Mouse (Mus musculus) neural tube, embryonic 15.5 days (tissue): ENCODE measurements around the gene Dock7. TPM values are rescaled to one million over a fixed set of nuclear protein-coding genes. Genes with fewer than 3 reads are reported as not detected.

Experiments used
- ATAC-seq: fragments of 200-750 bp; cut with Nextera tagmentation; 2 replicates; pipeline ENCODE4 v1.8.0; 2017; ENCODE audit warnings: mild to moderate bottlenecking, moderate TSS enrichment, moderate library complexity; ENCODE audit not compliant: low FRiP score
- H3K27ac ChIP-seq: fragments of 300-500 bp; sonication (generic); replicated peaks from 2 replicates; pipeline ENCODE4 v1.5.1; 2015; ENCODE audit warnings: mild to moderate bottlenecking, inconsistent platforms
- H3K27me3 ChIP-seq: fragments of 300-500 bp; sonication (generic); replicated peaks from 2 replicates; pipeline ENCODE4 v1.6.1; 2015; ENCODE audit warnings: inconsistent platforms
- H3K36me3 ChIP-seq: fragments of 300-500 bp; sonication (generic); 2 replicates; pipeline ENCODE4 v1.6.1; 2015; ENCODE audit warnings: inconsistent platforms
- H3K4me1 ChIP-seq: fragments of 300-500 bp; sonication (generic); 2 replicates; pipeline ENCODE4 v1.6.1; 2015; ENCODE audit warnings: inconsistent platforms
- H3K4me2 ChIP-seq: fragments of 300-500 bp; sonication (generic); 2 replicates; pipeline ENCODE4 v1.6.1; 2015; ENCODE audit warnings: inconsistent platforms, mild to moderate bottlenecking, moderate library complexity
- H3K4me3 ChIP-seq: fragments of 300-500 bp; sonication (generic); replicated peaks from 2 replicates; pipeline ENCODE4 v1.5.1; 2015; ENCODE audit warnings: mild to moderate bottlenecking, inconsistent platforms
- H3K9ac ChIP-seq: fragments of 300-500 bp; sonication (generic); replicated peaks from 2 replicates; pipeline ENCODE4 v1.6.1; 2015; ENCODE audit warnings: mild to moderate bottlenecking, inconsistent platforms
- H3K9me3 ChIP-seq: fragments of 300-500 bp; sonication (generic); replicated peaks from 2 replicates; pipeline ENCODE4 v1.6.1; 2016; ENCODE audit warnings: inconsistent platforms
- WGBS: fragments of 180-500 bp; shearing (Covaris S2); methylation state at CpG from one replicate; pipeline ENCODE4 v1.1.7; 2015; ENCODE audit warnings: mixed read lengths; 5-methylcytosine and 5-hydroxymethylcytosine counted together
- polyA plus RNA-seq: library from polyadenylated mRNA; unstranded; fragments of >200 nt; fragmentation: Nextera tagmentation; extraction: Ambion mirVana; gene quantifications from 2 replicates; pipeline ENCODE4 v1.2.1, GENCODE M21; 2015

Gene Dock7
- polyA plus RNA-seq, 1 experiment from 2014 or later: 52.3 TPM

- no peak overlapping the region; the same call in 1 of the 2 replicates for H3K9ac ChIP-seq
- H3K4me2 ChIP-seq: peak overlapping the region; percentile 73
- H3K27me3 ChIP-seq: no peaks in the 10 kb centered on the region
- peaks cover 56% of the 10 kb centered on the region for H3K4me1 ChIP-seq
- no peak overlapping the region for H3K27ac ChIP-seq
- no peak for ATAC-seq
- H3K4me3 ChIP-seq: peak overlapping the region; percentile 22
- no peaks in the 10 kb centered on the region for H3K36me3 ChIP-seq
- WGBS: 51% methylated on average over 5 of the region's 5 CpGs
- no peaks in the 10 kb centered on the region for H3K9me3 ChIP-seq
These were observed 1.7 kb downstream of the Dock7 start for GRCm38 (mm10) chr4:99119051-99119450.

- H3K4me2 ChIP-seq: no peak overlapping the region
- H3K36me3 ChIP-seq: no peaks in the 10 kb centered on the region
- H3K27me3 ChIP-seq: no peaks in the 10 kb centered on the region
- WGBS: 80% methylated on average over 9 of the region's 9 CpGs
- H3K9ac ChIP-seq: no peak overlapping the region
- H3K4me1 ChIP-seq: peaks cover 54% of the 10 kb centered on the region
- no peak for ATAC-seq
- no peaks in the 10 kb centered on the region for H3K9me3 ChIP-seq
- no peak overlapping the region for H3K27ac ChIP-seq
- no peak overlapping the region for H3K4me3 ChIP-seq
These were observed 4.9 kb downstream of the Dock7 start for GRCm38 (mm10) chr4:99115797-99116196.

- 90% methylated on average over 3 of the region's 3 CpGs for WGBS
- no peaks in the 10 kb centered on the region for H3K27me3 ChIP-seq
- no peak overlapping the region for H3K4me2 ChIP-seq
- H3K36me3 ChIP-seq: no peaks in the 10 kb centered on the region
- ATAC-seq: no peak
- no peak overlapping the region for H3K27ac ChIP-seq
- H3K4me3 ChIP-seq: no peak overlapping the region
- no peak overlapping the region for H3K9ac ChIP-seq
- H3K4me1 ChIP-seq: peaks cover 49% of the 10 kb centered on the region
- H3K9me3 ChIP-seq: no peaks in the 10 kb centered on the region
These were observed 9.0 kb downstream of the Dock7 start for GRCm38 (mm10) chr4:99111670-99112069.

DNA sequence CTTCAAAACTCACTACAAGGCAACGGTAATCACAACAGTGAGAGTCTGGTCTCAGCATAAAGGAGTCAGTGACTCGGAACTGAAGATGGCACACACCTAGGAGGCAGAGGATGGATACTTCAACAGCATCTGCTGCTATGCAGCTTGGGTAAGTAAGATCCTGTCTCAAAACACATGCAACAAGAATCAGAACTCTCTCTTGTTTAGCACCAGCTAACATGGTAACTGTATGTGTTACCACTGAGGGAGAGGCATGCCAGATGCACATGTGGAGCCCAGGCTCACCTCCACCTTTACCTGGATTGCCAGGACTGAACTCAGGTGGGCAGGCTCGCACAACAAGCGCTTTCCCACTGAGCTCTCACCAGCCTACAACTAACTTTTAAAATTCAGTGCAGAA, 11.9 kb downstream of the Dock7 start:
- Histone ChIP-seq H3K27me3 (no peaks in the 10 kb centered on the region), H3K4me2 (no peak overlapping the region), H3K36me3 (no peaks in the 10 kb centered on the region), H3K4me1 (peaks cover 39% of the 10 kb centered on the region), H3K27ac (no peak overlapping the region), H3K4me3 (no peak overlapping the region), H3K9me3 (no peaks in the 10 kb centered on the region), H3K9ac (no peak overlapping the region)
- no peak for ATAC-seq
- WGBS: 82% methylated on average over 4 of the region's 4 CpGs

DNA sequence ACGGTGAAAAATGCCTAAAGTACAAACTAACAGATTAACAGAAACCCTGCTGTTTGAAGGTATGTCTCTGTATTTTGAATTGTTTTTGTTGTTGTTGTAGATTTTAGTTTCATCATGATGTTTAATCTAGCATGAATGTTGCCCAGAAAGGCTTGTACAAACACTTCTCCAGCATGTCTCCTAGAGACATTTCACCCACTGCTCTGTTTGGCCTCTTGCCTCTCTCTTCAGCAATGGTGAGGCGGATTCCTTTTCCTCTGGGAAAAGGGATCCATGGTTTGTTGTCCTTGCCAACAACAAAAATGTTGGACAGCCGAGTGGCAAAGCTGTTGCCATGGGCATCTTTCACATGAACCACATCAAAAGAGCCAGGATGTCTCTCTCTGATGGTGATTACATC, 17.9 kb downstream of the Dock7 start:
- Histone ChIP-seq H3K27ac (no peak overlapping the region), H3K4me3 (no peak overlapping the region), H3K27me3 (no peaks in the 10 kb centered on the region), H3K36me3 (no peaks in the 10 kb centered on the region), H3K4me1 (peaks cover 17% of the 10 kb centered on the region), H3K4me2 (no peak overlapping the region), H3K9ac (no peak overlapping the region), H3K9me3 (no peaks in the 10 kb centered on the region)
- 68% methylated on average over 3 of the region's 3 CpGs for WGBS
- no peak for ATAC-seq

DNA sequence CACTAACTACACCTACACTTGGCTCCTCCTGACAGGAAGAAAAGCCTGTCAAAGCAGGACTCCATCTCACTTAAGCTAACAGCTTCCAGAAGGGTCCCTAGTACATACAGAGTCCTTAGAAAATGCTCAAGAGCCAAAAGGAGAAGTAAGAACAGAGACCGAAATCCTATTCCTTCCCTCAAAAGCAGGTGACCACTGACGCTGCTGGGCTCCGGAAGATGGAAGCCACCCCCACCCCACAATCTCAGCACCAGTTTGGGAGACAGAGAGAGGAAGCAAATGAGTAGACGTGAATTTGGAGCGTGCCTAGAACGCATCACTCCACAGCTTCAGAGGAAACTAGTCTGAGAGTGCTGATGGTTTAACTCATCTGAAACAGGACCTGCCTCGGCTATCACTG, 20.0 kb downstream of the Dock7 start:
- H3K27ac ChIP-seq: no peak overlapping the region
- H3K36me3 ChIP-seq: no peaks in the 10 kb centered on the region
- no peaks in the 10 kb centered on the region for H3K9me3 ChIP-seq
- no peak overlapping the region for H3K4me3 ChIP-seq
- ATAC-seq: no peak
- 0 out of 2 replicates have a peak, but pooled peaks cover 5% of the 10 kb centered on the region for H3K4me1 ChIP-seq
- H3K9ac ChIP-seq: no peak overlapping the region
- H3K4me2 ChIP-seq: no peak overlapping the region
- 90% methylated on average over 7 of the region's 7 CpGs for WGBS
- H3K27me3 ChIP-seq: no peaks in the 10 kb centered on the region

DNA sequence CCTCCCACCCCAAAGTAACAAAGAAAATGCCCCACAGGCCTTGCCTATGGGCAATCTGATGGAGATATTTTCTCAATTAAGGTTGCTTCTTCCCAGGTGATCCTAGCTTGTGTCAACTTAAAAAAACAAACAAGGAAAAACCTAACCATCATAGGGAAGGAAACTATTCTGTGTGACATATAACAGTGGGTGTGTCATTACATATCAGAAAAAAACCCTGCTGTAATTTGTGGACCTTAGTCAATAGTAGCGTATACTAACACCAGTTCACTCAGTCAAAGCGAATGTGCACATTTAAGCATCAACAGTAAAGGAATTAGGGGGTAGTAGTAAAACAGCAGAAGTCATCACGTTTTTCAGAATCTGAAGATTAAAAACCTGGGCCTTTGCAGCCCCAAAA, 28.9 kb downstream of the Dock7 start:
- Histone ChIP-seq H3K9me3 (no peaks in the 10 kb centered on the region), H3K4me1 (no peaks in the 10 kb centered on the region), H3K27me3 (no peaks in the 10 kb centered on the region), H3K4me3 (no peak overlapping the region), H3K27ac (no peak overlapping the region), H3K4me2 (no peak overlapping the region), H3K36me3 (peaks cover 11% of the 10 kb centered on the region), H3K9ac (no peak overlapping the region)
- WGBS: 83% methylated on average over 3 of the region's 3 CpGs
- ATAC-seq: no peak

DNA sequence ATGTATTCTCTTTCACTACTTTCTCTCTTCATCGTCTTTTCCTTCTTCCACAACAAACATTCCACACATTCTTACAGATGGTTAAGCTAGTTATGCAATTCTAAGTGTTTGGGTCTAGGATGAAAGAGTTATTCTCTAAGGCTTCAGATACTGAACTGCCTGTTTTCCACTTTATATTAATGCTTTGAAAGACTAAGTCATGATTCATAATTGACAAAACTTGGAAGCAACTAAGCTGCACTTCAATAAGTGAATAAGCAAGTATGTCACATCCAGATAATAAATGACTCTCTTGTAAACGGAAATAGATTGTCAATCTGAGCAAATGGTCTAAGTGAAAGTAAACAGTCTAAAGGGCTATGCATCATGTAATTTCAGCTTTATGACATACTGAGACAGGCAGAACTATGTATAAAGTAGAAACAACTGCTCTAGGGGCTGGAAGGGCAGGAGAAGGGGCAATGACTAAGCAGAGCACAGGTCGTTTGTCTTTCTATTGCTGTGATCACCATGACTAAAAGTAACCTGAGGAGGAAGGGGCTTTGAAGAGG, 29.5 kb downstream of the Dock7 start:
- Histone ChIP-seq H3K9ac (no peak overlapping the region), H3K36me3 (peaks cover 11% of the 10 kb centered on the region), H3K4me1 (no peaks in the 10 kb centered on the region), H3K27ac (no peak overlapping the region), H3K27me3 (no peaks in the 10 kb centered on the region), H3K4me2 (no peak overlapping the region), H3K9me3 (no peaks in the 10 kb centered on the region), H3K4me3 (no peak overlapping the region)
- ATAC-seq: no peak
- 52% methylated on average over 3 of the region's 3 CpGs for WGBS

DNA sequence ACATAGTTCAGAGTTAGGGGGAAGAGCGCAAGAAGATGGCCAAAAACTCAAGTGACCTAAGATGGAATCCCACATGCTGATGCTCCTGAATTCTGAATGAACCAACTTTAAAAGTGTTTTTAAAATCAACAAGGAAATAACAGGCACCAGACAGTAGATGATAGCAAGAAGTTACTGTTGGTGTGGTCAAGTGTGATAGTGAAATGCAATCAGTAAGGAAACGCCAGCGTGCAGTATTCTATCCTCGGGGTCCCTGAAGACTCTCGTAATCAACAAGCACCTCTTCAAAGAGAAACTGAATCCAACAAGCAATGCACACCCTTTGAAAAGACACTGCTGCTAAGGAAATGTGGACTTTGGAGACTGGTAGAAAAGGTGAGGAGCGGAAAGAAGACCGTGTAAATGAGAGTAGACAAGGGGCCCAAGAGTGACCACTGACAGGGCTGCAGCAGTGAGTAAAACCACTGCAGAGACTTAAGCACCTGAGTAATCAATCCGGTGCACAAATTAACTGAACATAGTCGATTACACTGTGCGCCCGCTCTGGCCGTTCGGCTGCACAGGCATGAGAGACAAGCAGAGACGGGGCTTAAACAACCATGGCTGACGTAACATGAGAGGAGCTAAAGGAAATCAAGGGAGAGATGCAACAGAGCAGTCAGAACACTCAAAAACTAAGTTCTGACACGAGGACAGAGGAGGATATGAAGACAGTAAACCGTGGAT, 32.8 kb downstream of the Dock7 start:
- Histone ChIP-seq H3K27me3 (no peaks in the 10 kb centered on the region), H3K4me1 (no peaks in the 10 kb centered on the region), H3K9ac (no peak overlapping the region), H3K4me2 (no peak overlapping the region), H3K4me3 (no peak overlapping the region), H3K27ac (no peak overlapping the region), H3K9me3 (no peaks in the 10 kb centered on the region), H3K36me3 (peaks cover 20% of the 10 kb centered on the region)
- ATAC-seq: no peak
- WGBS: 94% methylated on average over 17 of the region's 17 CpGs

GRCm38 (mm10) chr4:99083862-99084261, 36.9 kb downstream of the Dock7 start:
- H3K4me3 ChIP-seq: no peak overlapping the region
- no peak overlapping the region for H3K4me2 ChIP-seq
- WGBS: 87% methylated on average over 3 of the region's 3 CpGs
- no peaks in the 10 kb centered on the region for H3K9me3 ChIP-seq
- ATAC-seq: no peak
- peaks cover 26% of the 10 kb centered on the region for H3K36me3 ChIP-seq
- H3K27me3 ChIP-seq: no peaks in the 10 kb centered on the region
- H3K9ac ChIP-seq: no peak overlapping the region
- H3K27ac ChIP-seq: no peak overlapping the region
- H3K4me1 ChIP-seq: no peaks in the 10 kb centered on the region

GRCm38 (mm10) chr4:99081169-99081568, 39.5 kb downstream of the Dock7 start:
- Histone ChIP-seq H3K4me1 (no peaks in the 10 kb centered on the region), H3K4me2 (no peak overlapping the region), H3K4me3 (no peak overlapping the region), H3K9me3 (no peaks in the 10 kb centered on the region), H3K36me3 (peaks cover 34% of the 10 kb centered on the region), H3K27me3 (no peaks in the 10 kb centered on the region), H3K9ac (no peak overlapping the region), H3K27ac (no peak overlapping the region)
- no peak for ATAC-seq
- 83% methylated on average over 1 of the region's 1 CpGs for WGBS

DNA sequence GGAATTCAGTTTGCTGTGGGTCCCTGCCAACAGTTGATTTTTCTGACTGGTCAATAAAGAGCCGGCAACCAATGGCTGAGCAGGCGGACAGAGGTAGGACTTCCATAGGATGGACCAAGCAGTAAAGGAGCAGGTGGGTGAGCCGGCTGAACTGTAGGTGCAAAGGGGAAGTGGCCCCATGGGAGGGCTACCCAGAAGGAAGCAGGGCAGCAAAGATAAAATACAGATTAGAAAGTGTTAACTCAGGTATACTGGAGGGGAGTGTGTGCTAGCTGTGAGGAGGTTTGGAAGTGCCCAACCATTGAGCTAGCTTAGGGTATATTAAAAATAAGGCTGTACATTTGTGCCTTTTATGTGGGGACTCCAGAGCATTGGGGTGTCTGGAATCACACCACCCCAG, 42.7 kb downstream of the Dock7 start:
- ATAC-seq: no peak
- no peak overlapping the region for H3K4me3 ChIP-seq
- H3K9me3 ChIP-seq: no peaks in the 10 kb centered on the region
- H3K4me1 ChIP-seq: no peaks in the 10 kb centered on the region
- no peak overlapping the region for H3K4me2 ChIP-seq
- H3K36me3 ChIP-seq: peaks cover 40% of the 10 kb centered on the region
- no peaks in the 10 kb centered on the region for H3K27me3 ChIP-seq
- H3K9ac ChIP-seq: no peak overlapping the region
- WGBS: 86% methylated on average over 3 of the region's 3 CpGs
- H3K27ac ChIP-seq: no peak overlapping the region
